Mouse (Mus musculus) stomach, postnatal 0 days (tissue): Measurements from ENCODE around the gene Rpl37a. TPM values are rescaled to one million over a fixed set of nuclear protein-coding genes. Genes with fewer than 3 reads are reported as not detected.

Experiments
- ATAC-seq: fragments of 200-750 bp; cut with Nextera tagmentation; 2 replicates; pipeline ENCODE4 v1.8.0; 2017; ENCODE audit not compliant: low FRiP score, low TSS enrichment
- DNase-seq: peaks from one replicate; pipeline ENCODE4 v3.0.0-alpha.2; 2016; ENCODE audit warnings: low spot score
- H3K27ac ChIP-seq: fragments of 300-500 bp; sonication (generic); replicated peaks from 2 replicates; pipeline ENCODE4 v1.5.1; 2014; ENCODE audit warnings: mild to moderate bottlenecking, control low read depth
- H3K27me3 ChIP-seq: fragments of 300-500 bp; sonication (generic); 2 replicates; pipeline ENCODE4 v1.6.1; 2014; ENCODE audit warnings: low read length; ENCODE audit not compliant: control insufficient read depth, insufficient read depth
- H3K36me3 ChIP-seq: fragments of 300-500 bp; sonication (generic); 2 replicates; pipeline ENCODE4 v1.6.1; 2014; ENCODE audit warnings: low read length, mixed read lengths; ENCODE audit not compliant: control insufficient read depth, insufficient read depth
- H3K4me1 ChIP-seq: fragments of 300-500 bp; sonication (generic); replicated peaks from 2 replicates; pipeline ENCODE4 v1.6.1; 2014; ENCODE audit warnings: antibody characterized with exemption; ENCODE audit not compliant: control insufficient read depth, insufficient read depth
- H3K4me2 ChIP-seq: fragments of 300-500 bp; sonication (generic); replicated peaks from 2 replicates; pipeline ENCODE4 v1.6.1; 2014; ENCODE audit warnings: low read depth, mild to moderate bottlenecking, control low read depth, moderate library complexity
- H3K4me3 ChIP-seq: fragments of 300-500 bp; sonication (generic); 2 replicates; pipeline ENCODE4 v1.5.1; 2014; ENCODE audit warnings: low read depth, low read length, control low read depth
- H3K9ac ChIP-seq: fragments of 300-500 bp; sonication (generic); 2 replicates; pipeline ENCODE4 v1.6.1; 2014; ENCODE audit warnings: mild to moderate bottlenecking, low read length, control low read depth, mixed read lengths
- H3K9me3 ChIP-seq: fragments of 300-500 bp; sonication (generic); 2 replicates; pipeline ENCODE4 v1.6.1; 2016; ENCODE audit warnings: low read length; ENCODE audit not compliant: control insufficient read depth
- CTCF ChIP-seq: IDR thresholded peaks from 2 replicates; pipeline ENCODE4 v1.5.1; 2016; ENCODE audit warnings: antibody characterized with exemption, low read depth, mild to moderate bottlenecking, moderate library complexity
- EP300 ChIP-seq: optimal IDR thresholded peaks from 2 replicates; pipeline ENCODE3; 2016; ENCODE audit warnings: antibody characterized with exemption
- WGBS: fragments of 180-500 bp; shearing (Covaris S2); extraction: QIAGEN DNeasy Blood & Tissue Kit; methylation state at CpG from one replicate; pipeline ENCODE4 v1.1.7; 2014; 5-methylcytosine and 5-hydroxymethylcytosine counted together
- polyA plus RNA-seq: library from polyadenylated mRNA; unstranded; fragments of >200 nt; fragmentation: Nextera tagmentation; extraction: Ambion mirVana; gene quantifications from 2 replicates; pipeline ENCODE4 v1.2.1, GENCODE M21; 2015

Gene Rpl37a
- polyA plus RNA-seq, 1 experiment from 2014 or later: 2,231 TPM

- Histone ChIP-seq H3K4me2 (no peak overlapping the region), H3K27me3 (no peaks in the 10 kb centered on the region), H3K4me3 (no peak overlapping the region), H3K4me1 (no peaks in the 10 kb centered on the region), H3K9ac (no peak overlapping the region), H3K36me3 (no peaks in the 10 kb centered on the region), H3K9me3 (no peaks in the 10 kb centered on the region), H3K27ac (no peak overlapping the region)
- ATAC-seq (no peak), DNase-seq (no peak)
- TF ChIP-seq EP300: no peak
- no peak for TF ChIP-seq CTCF
- WGBS: 86% methylated on average over 8 of the region's 8 CpGs
Observed at GRCm38 (mm10) chr1:72755227-72755626, 44.1 kb downstream of the Rpl37a start.

- WGBS: 35% methylated on average over 2 of the region's 2 CpGs
- no peak for ATAC-seq
Observed at GRCm38 (mm10) chr1:72755801-72756200, 44.7 kb downstream of the Rpl37a start.

GRCm38 (mm10) chr1:72759758-72760157, 48.7 kb downstream of the Rpl37a start:
- no peak for DNase-seq
- H3K4me3 ChIP-seq: no peak overlapping the region
- ATAC-seq: no peak
- WGBS: 80% methylated on average over 6 of the region's 6 CpGs
- no peak overlapping the region for H3K4me2 ChIP-seq
- H3K27me3 ChIP-seq: no peaks in the 10 kb centered on the region
- no peak overlapping the region for H3K9ac ChIP-seq
- TF ChIP-seq EP300 (no peak), CTCF (no peak)
- no peaks in the 10 kb centered on the region for H3K36me3 ChIP-seq
- no peak overlapping the region for H3K27ac ChIP-seq
- no peaks in the 10 kb centered on the region for H3K4me1 ChIP-seq
- H3K9me3 ChIP-seq: no peaks in the 10 kb centered on the region

More at GRCm38 (mm10) chr1:72755801-72756200, 44.7 kb downstream of the Rpl37a start:
- Histone ChIP-seq H3K27me3 (no peaks in the 10 kb centered on the region), H3K4me2 (no peak overlapping the region), H3K27ac (no peak overlapping the region), H3K4me1 (no peaks in the 10 kb centered on the region), H3K9ac (no peak overlapping the region), H3K4me3 (no peak overlapping the region), H3K36me3 (no peaks in the 10 kb centered on the region), H3K9me3 (no peaks in the 10 kb centered on the region)
- DNase-seq: no peak
- TF ChIP-seq EP300: no peak
- TF ChIP-seq CTCF: no peak

Other genes with a start within 250 kb of the Rpl37a start
- 0.08 and 0.11 TPM in 2 replicates for gene March4, start 174.4 kb upstream of the Rpl37a start, polyA plus RNA-seq
- 7.3 and 7.5 TPM in 2 replicates for gene Smarcal1, start 128.0 kb upstream of the Rpl37a start, polyA plus RNA-seq
- not detected in 2 replicates for gene Ankar, start 10.7 kb upstream of the Rpl37a start, polyA plus RNA-seq
- 304 and 499 TPM in 2 replicates for gene Igfbp2, start 113.2 kb downstream of the Rpl37a start, polyA plus RNA-seq
- 37.8 and 44.2 TPM in 2 replicates for gene Igfbp5, start 163.6 kb downstream of the Rpl37a start, polyA plus RNA-seq